In genomic region chr13:38296166-38296565, GRCm38 (mm10) we compare ENCODE assay signal across 13 mouse cellular contexts. TPM values are rescaled to one million over a fixed set of nuclear protein-coding genes. Genes with fewer than 3 reads are reported as not detected.
DNase-seq lines count a peak whose midpoint lies in the region; ATAC-seq and TF ChIP-seq lines count a peak whose summit lies in the region.
"Had no signal": no experiment of that assay in that cellular context is flagged by ENCODE, and none has a peak within 500 bp of the region (broad histone marks: within the 10 kb centered on the region; RNA-seq: fewer than 3 reads in every experiment).

No protein-coding gene starts in this region.

- TF ChIP-seq CTCF in lung, postnatal 0 days (IDR thresholded peaks at IDR 0.05): no peak
- TF ChIP-seq CTCF in kidney, postnatal 0 days (IDR thresholded peaks at IDR 0.05; ENCODE audit: low read depth): no peak

- whole genome bisulfite sequencing in lung, embryonic 15.5 days: 36% methylated on average over 8 of the region's 8 CpGs
- WGBS in lung, postnatal 0 days: 42% methylated on average over 8 of the region's 8 CpGs
- WGBS in kidney, postnatal 0 days: 13% methylated on average over 8 of the region's 8 CpGs
- 25% methylated on average over 8 of the region's 8 CpGs for whole genome bisulfite sequencing in neural tube, embryonic 13.5 days

- no peaks in the 10 kb centered on the region for H3K27me3 ChIP-seq in lung, embryonic 15.5 days
- no peaks in the 10 kb centered on the region for H3K27me3 ChIP-seq in lung, postnatal 0 days (replicated peaks; ENCODE audit: insufficient read depth, low read length)
- H3K27me3 ChIP-seq in kidney, postnatal 0 days (ENCODE audit: insufficient read depth, low read length): no peaks in the 10 kb centered on the region
- H3K27me3 ChIP-seq in neural tube, embryonic 13.5 days: no peaks in the 10 kb centered on the region
- H3K27me3 ChIP-seq: embryonic facial prominence, embryonic 13.5 days; liver, embryonic 13.5 days had no signal

- DNase-seq in lung, postnatal 0 days (ENCODE audit: low spot score): no peak
- DNase-seq in kidney, postnatal 0 days (ENCODE audit: low spot score): peak; percentile 91
- no peak for DNase-seq in spleen, postnatal 36 days (ENCODE audit: low spot score in 2 of 2)
- no peak for DNase-seq in thymus, adult 18-20 months
- no peak for DNase-seq in cerebellum, adult 11-12 months
- DNase-seq in thymus, postnatal 10 days (ENCODE audit: low spot score in 2 of 2): no peak
- DNase-seq: heart, adult 11 months; liver, embryonic 13.5 days; thymus, postnatal 36 days had no signal

- H3K27ac ChIP-seq in lung, embryonic 15.5 days: no peak overlapping the region
- no peak overlapping the region for H3K27ac ChIP-seq in lung, postnatal 0 days (ENCODE audit: low read length)
- H3K27ac ChIP-seq in kidney, postnatal 0 days: no peak overlapping the region; the same call in 1 of the 2 replicates
- H3K27ac ChIP-seq in neural tube, embryonic 13.5 days (replicated peaks): peak overlapping the region; percentile 70
- H3K27ac ChIP-seq: embryonic facial prominence, embryonic 13.5 days; liver, embryonic 13.5 days; midbrain, embryonic 10.5 days had no signal

- ATAC-seq in lung, embryonic 15.5 days (ENCODE audit: borderline replicate concordance, extremely low read depth, low FRiP score, low TSS enrichment): peak; percentile 11; the same call in 1 of the 2 replicates
- ATAC-seq in lung, postnatal 0 days: no peak
- ATAC-seq in kidney, postnatal 0 days (replicated peaks; ENCODE audit: low FRiP score, low read depth): peak; percentile 83; the same call in 1 of the 2 replicates
- ATAC-seq in neural tube, embryonic 13.5 days (ENCODE audit: low read depth): peak; percentile 82; the same call in 1 of the 2 replicates

- no peak overlapping the region for H3K9ac ChIP-seq in lung, embryonic 15.5 days
- H3K9ac ChIP-seq in lung, postnatal 0 days (replicated peaks; ENCODE audit: low read depth): no peak overlapping the region
- no peak overlapping the region for H3K9ac ChIP-seq in kidney, postnatal 0 days (ENCODE audit: low read depth, low read length)
- H3K9ac ChIP-seq in neural tube, embryonic 13.5 days: peak overlapping the region; percentile 34; the same call in 1 of the 2 replicates
- H3K9ac ChIP-seq: embryonic facial prominence, embryonic 13.5 days; liver, embryonic 13.5 days had no signal

- 0 out of 2 replicates have a peak, but pooled peaks cover 2% of the 10 kb centered on the region for H3K4me1 ChIP-seq in lung, embryonic 15.5 days
- H3K4me1 ChIP-seq in lung, postnatal 0 days (ENCODE audit: insufficient read depth, low read depth, low read length): peaks cover 4% of the 10 kb centered on the region; the same call in 1 of the 2 replicates
- no peaks in the 10 kb centered on the region for H3K4me1 ChIP-seq in kidney, postnatal 0 days (replicated peaks; ENCODE audit: insufficient read depth, low read length)
- H3K4me1 ChIP-seq in neural tube, embryonic 13.5 days (replicated peaks): 0 out of 2 replicates have a peak, but pooled peaks cover 5% of the 10 kb centered on the region
- H3K4me1 ChIP-seq: embryonic facial prominence, embryonic 13.5 days; liver, embryonic 13.5 days; midbrain, embryonic 10.5 days had no signal

- no peak for TF ChIP-seq EP300 in lung, postnatal 0 days (IDR thresholded peaks at IDR 0.05)

- no peaks in the 10 kb centered on the region for H3K9me3 ChIP-seq in lung, embryonic 15.5 days
- H3K9me3 ChIP-seq in lung, postnatal 0 days (ENCODE audit: low read length): no peaks in the 10 kb centered on the region
- no peaks in the 10 kb centered on the region for H3K9me3 ChIP-seq in kidney, postnatal 0 days (replicated peaks; ENCODE audit: low read length)
- 0 out of 2 replicates have a peak, but pooled peaks cover 4% of the 10 kb centered on the region for H3K9me3 ChIP-seq in neural tube, embryonic 13.5 days
- H3K9me3 ChIP-seq: liver, embryonic 13.5 days had no signal

- no peak overlapping the region for H3K4me2 ChIP-seq in lung, embryonic 15.5 days
- H3K4me2 ChIP-seq in lung, postnatal 0 days (replicated peaks; ENCODE audit: low read depth, low read length): no peak overlapping the region
- no peak overlapping the region for H3K4me2 ChIP-seq in kidney, postnatal 0 days (ENCODE audit: low read length)
- H3K4me2 ChIP-seq in neural tube, embryonic 13.5 days: no peak overlapping the region
- H3K4me2 ChIP-seq: embryonic facial prominence, embryonic 13.5 days; liver, embryonic 13.5 days had no signal

- no peaks in the 10 kb centered on the region for H3K36me3 ChIP-seq in lung, embryonic 15.5 days
- H3K36me3 ChIP-seq in lung, postnatal 0 days (ENCODE audit: insufficient read depth, low read length): no peaks in the 10 kb centered on the region
- no peaks in the 10 kb centered on the region for H3K36me3 ChIP-seq in kidney, postnatal 0 days (ENCODE audit: insufficient read depth, low read length)
- no peaks in the 10 kb centered on the region for H3K36me3 ChIP-seq in neural tube, embryonic 13.5 days
- H3K36me3 ChIP-seq: embryonic facial prominence, embryonic 13.5 days; liver, embryonic 13.5 days; midbrain, embryonic 10.5 days had no signal

- no peak overlapping the region for H3K4me3 ChIP-seq in lung, embryonic 15.5 days
- no peak overlapping the region for H3K4me3 ChIP-seq in lung, postnatal 0 days (ENCODE audit: low read depth, low read length)
- no peak overlapping the region for H3K4me3 ChIP-seq in kidney, postnatal 0 days (replicated peaks; ENCODE audit: low read depth, low read length)
- H3K4me3 ChIP-seq in neural tube, embryonic 13.5 days: no peak overlapping the region
- H3K4me3 ChIP-seq: embryonic facial prominence, embryonic 13.5 days; liver, embryonic 13.5 days; midbrain, embryonic 10.5 days had no signal

RNA-seq across cellular contexts. Expression of gene Bmp6, which starts 48.7 kb away (rescaled TPM):
- polyA plus RNA-seq in lung, embryonic 15.5 days (2015; fragmentation: Nextera tagmentation; extraction: Ambion mirVana): 1.1 and 1.2 TPM in 2 replicates
- polyA plus RNA-seq in lung, postnatal 0 days (2015; fragmentation: Nextera tagmentation; extraction: Ambion mirVana): 3.0 and 3.8 TPM in 2 replicates
- 2.7 and 3.1 TPM in 2 replicates for polyA plus RNA-seq in kidney, postnatal 0 days (2015; fragmentation: Nextera tagmentation; extraction: Ambion mirVana)
- polyA plus RNA-seq in neural tube, embryonic 13.5 days (2015; fragmentation: Nextera tagmentation; extraction: Ambion mirVana): 2.4 and 2.7 TPM in 2 replicates
